Mouse (Mus musculus) bone marrow, adult 2 months (tissue): ENCODE measurements around the gene Cyp20a1. TPM values are rescaled to one million over a fixed set of nuclear protein-coding genes. Genes with fewer than 3 reads are reported as not detected.
A peak's percentile ranks its signal among the peaks of the same experiment; 100 is the strongest.

Experiments used
- H3K27ac ChIP-seq: fragments of 200-500 bp; 2 replicates; pipeline ENCODE4 v1.5.1; 2012; ENCODE audit warnings: low read depth, mild to moderate bottlenecking, control low read depth, inconsistent platforms, low read length; ENCODE audit not compliant: control insufficient read depth, poor library complexity, insufficient read depth
- H3K4me1 ChIP-seq: fragments of 200-500 bp; 2 replicates; pipeline ENCODE4 v1.6.1; 2011; ENCODE audit warnings: low read length; ENCODE audit not compliant: control insufficient read depth, insufficient read depth
- H3K4me3 ChIP-seq: fragments of 200-500 bp; replicated peaks from 2 replicates; pipeline ENCODE3; 2011; ENCODE audit warnings: mild to moderate bottlenecking, low read depth, low read length, control low read depth; ENCODE audit not compliant: control insufficient read depth
- CTCF ChIP-seq: fragments of 200-500 bp; IDR thresholded peaks from 2 replicates; pipeline ENCODE4 v1.5.1; 2011; ENCODE audit warnings: low read length, control low read depth; ENCODE audit not compliant: control insufficient read depth, insufficient read depth
- POLR2A ChIP-seq: fragments of 200-500 bp; IDR thresholded peaks from 2 replicates; pipeline ENCODE4 v1.6.1; 2011; ENCODE audit warnings: low read depth, mild to moderate bottlenecking, control low read depth, low read length, borderline replicate concordance; ENCODE audit not compliant: control insufficient read depth
- WGBS: fragments of 180-500 bp; shearing (Covaris S2); methylation state at CpG from one replicate; pipeline ENCODE4 v1.1.7; 2018; 5-methylcytosine and 5-hydroxymethylcytosine counted together
- polyA plus RNA-seq: library from polyadenylated mRNA; stranded (reverse); fragments of >200 nt; gene quantifications from 2 replicates; pipeline ENCODE4 v1.2.4, GENCODE M21; 2011; ENCODE audit warnings: low replicate concordance; ENCODE audit not compliant: missing spikeins, insufficient read depth, insufficient read length

Gene Cyp20a1
- polyA plus RNA-seq, result 1.8 and 4.9 TPM in 2 replicates

GRCm38 (mm10) chr1:60342808-60343629, at the start of gene Cyp20a1:
Gene Cyp20a1, plus strand, starts transcription at chr1:60343323.
- no peaks in the 10 kb centered on the region for H3K4me1 ChIP-seq
- peak; percentile 76; the same call in 1 of the 2 replicates for TF ChIP-seq POLR2A
- TF ChIP-seq CTCF, result no peak
- 2% methylated on average over 60 of the region's 60 CpGs for WGBS
- peak within 1 kb of the TSS; percentile 79 for H3K4me3 ChIP-seq
- peak within 1 kb of the TSS; percentile 77 for H3K27ac ChIP-seq

GRCm38 (mm10) chr1:60293921-60294320, 49.2 kb upstream of the Cyp20a1 start:
- TF ChIP-seq CTCF (no peak), POLR2A (no peak)
- H3K27ac ChIP-seq, result no peak overlapping the region
- no peaks in the 10 kb centered on the region for H3K4me1 ChIP-seq
- no peak overlapping the region for H3K4me3 ChIP-seq
- WGBS, result 64% methylated on average over 1 of the region's 1 CpGs

- WGBS, result 17% methylated on average over 14 of the region's 14 CpGs
- Histone ChIP-seq H3K4me1 (no peaks in the 10 kb centered on the region), H3K4me3 (peak overlapping the region; percentile 79), H3K27ac (peak overlapping the region; percentile 77)
- TF ChIP-seq POLR2A (no peak), CTCF (no peak)
Observed at GRCm38 (mm10) chr1:60343630-60344455, 720 bp downstream of the Cyp20a1 start.

GRCm38 (mm10) chr1:60344670-60345069, 1.5 kb downstream of the Cyp20a1 start:
- WGBS, result 78% methylated on average over 6 of the region's 6 CpGs
- H3K4me3 ChIP-seq, result no peak overlapping the region
- TF ChIP-seq POLR2A, result no peak
- no peak for TF ChIP-seq CTCF
- H3K4me1 ChIP-seq, result no peaks in the 10 kb centered on the region
- H3K27ac ChIP-seq, result no peak overlapping the region

- no peaks in the 10 kb centered on the region for H3K4me1 ChIP-seq
- no peak overlapping the region for H3K27ac ChIP-seq
- no peak overlapping the region for H3K4me3 ChIP-seq
- TF ChIP-seq POLR2A (no peak), CTCF (no peak)
- WGBS, result 57% methylated on average over 2 of the region's 2 CpGs
Observed at GRCm38 (mm10) chr1:60345712-60346111, 2.6 kb downstream of the Cyp20a1 start.

GRCm38 (mm10) chr1:60352786-60353185, 9.7 kb downstream of the Cyp20a1 start:
- H3K4me1 ChIP-seq, result no peaks in the 10 kb centered on the region; the same call in none of the 2 replicates
- WGBS, result 57% methylated on average over 5 of the region's 5 CpGs

GRCm38 (mm10) chr1:60361626-60362025, 18.5 kb downstream of the Cyp20a1 start:
- no peak for TF ChIP-seq CTCF
- no peak for TF ChIP-seq POLR2A
- WGBS, result 93% methylated on average over 1 of the region's 1 CpGs
- no peak overlapping the region for H3K4me3 ChIP-seq

More at GRCm38 (mm10) chr1:60352786-60353185, 9.7 kb downstream of the Cyp20a1 start:
- TF ChIP-seq CTCF (no peak), POLR2A (no peak)
- Histone ChIP-seq H3K4me3 (no peak overlapping the region), H3K27ac (no peak overlapping the region)

GRCm38 (mm10) chr1:60376556-60376955, 33.4 kb downstream of the Cyp20a1 start:
- no peak overlapping the region for H3K27ac ChIP-seq
- no peak overlapping the region for H3K4me3 ChIP-seq
- TF ChIP-seq CTCF (no peak), POLR2A (no peak)
- no peaks in the 10 kb centered on the region for H3K4me1 ChIP-seq
- WGBS, result 83% methylated on average over 1 of the region's 1 CpGs

More at GRCm38 (mm10) chr1:60361626-60362025, 18.5 kb downstream of the Cyp20a1 start:
- H3K4me1 ChIP-seq, result no peaks in the 10 kb centered on the region
- H3K27ac ChIP-seq, result no peak overlapping the region
